Mouse (Mus musculus) lung, adult 10 weeks (tissue): ENCODE data around the gene Pgc. TPM values are rescaled to one million over a fixed set of nuclear protein-coding genes. Genes with fewer than 3 reads are reported as not detected.

Experiments used
- polyA plus RNA-seq: library from polyadenylated mRNA; stranded (reverse); fragments of 350-450 nt; fragmentation: Illumina TruSeq; extraction: RNeasy Lipid Tissue Mini Kit (QIAGEN cat#74804); gene quantifications from one replicate; pipeline ENCODE4 v1.2.3, GENCODE M21; 2014; ENCODE audit warnings: low read depth, low replicate concordance; ENCODE audit not compliant: insufficient read depth

The Pgc gene
- 0.56 TPM for polyA plus RNA-seq

DNA sequence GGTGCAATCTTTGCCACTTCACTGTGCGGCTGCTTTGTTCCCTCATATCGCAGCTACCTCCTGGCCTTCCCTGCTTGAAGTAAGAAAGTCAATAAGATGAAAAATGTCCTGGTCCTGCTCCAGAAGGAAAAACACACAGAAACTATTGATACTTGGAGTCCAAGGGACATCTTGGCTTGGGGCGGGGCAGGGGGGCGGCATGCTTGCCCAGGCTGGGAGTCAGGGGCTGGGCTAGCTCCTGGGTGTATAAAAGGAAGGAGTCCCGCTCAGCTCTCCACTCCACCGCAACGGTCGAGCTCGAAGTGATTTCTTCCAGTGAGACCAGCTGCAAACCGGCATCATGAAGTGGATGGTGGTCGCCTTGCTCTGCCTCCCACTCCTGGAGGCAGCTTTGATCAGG is at the start of gene Pgc:
Pgc (plus strand) TSS at position 277 of the 400 bp plus-strand sequence.

DNA sequence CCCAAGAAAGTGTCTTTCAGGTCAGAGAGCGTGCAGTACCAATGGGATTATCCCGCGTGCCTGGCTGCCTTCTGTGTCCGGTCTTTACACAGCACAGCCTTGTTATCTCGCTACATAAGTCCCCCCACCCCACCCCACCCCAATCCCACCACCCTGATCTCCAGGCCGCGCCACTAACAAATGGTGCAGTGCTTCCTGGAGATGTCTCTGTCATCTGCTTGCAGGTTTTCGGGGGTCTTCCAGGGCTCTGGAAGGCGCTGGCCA is 38.4 kb upstream of the Pgc start, which contains the start of gene Tomm6:
Tomm6 (minus strand) TSS at position 43 of the 264 bp plus-strand sequence.

DNA sequence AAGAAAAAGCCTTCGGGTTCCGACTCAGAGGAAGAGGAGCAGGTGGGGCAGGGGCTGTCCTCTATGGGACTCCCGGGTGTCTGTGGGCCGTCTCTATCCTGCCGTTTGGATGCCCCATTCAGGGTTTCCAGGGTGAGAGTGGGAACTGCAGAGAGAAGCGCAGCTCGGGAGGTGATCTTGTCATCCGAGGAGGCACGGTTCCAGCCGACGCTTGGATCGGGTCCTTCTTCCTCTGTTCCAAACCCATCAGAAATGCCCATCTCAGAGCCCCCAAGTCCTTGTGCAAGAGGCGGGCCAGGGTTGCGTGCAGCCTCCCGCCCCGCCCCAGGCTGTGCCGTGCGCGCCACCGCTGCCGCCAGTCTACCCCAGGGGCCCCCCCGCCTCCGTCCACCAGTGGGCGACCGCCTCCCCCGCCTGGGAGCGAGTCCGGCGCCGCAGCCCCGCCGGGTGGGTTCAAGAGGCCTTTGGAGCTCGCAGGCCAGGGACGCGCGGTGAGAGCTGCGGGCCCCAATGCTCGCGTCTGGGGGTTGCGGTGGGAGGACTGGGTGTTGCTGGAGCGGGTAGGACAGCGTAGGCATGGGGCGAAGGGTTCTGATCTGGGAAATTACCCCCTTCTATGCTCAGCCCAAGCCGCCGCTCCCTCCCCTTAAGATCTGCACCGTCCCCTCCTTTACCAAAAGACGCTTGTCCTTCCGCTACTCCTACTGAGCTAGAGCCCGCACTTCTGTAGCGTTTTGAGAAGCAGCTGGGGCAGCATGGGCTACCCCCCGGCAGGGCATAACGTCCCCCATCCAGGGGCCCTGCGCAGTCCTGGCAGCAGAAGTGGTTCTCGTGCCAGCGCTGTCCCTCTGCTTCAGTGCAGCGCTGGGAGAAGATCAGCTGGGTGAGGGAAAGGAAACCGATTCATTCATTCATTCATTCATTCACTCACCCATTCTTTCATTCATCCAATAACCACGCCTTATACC is 37.8 kb upstream of the Pgc start, which contains the start of gene Frs3:
Frs3 (plus strand) TSS at position 423 of the 968 bp plus-strand sequence.

DNA sequence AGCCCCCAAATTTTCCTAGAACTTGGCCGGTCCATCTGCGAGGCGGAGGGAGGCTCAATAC is 32.4 kb upstream of the Pgc start, which contains the start of gene Gm21981:
Gm21981 (minus strand) TSS at position 14 of the 61 bp plus-strand sequence.

DNA sequence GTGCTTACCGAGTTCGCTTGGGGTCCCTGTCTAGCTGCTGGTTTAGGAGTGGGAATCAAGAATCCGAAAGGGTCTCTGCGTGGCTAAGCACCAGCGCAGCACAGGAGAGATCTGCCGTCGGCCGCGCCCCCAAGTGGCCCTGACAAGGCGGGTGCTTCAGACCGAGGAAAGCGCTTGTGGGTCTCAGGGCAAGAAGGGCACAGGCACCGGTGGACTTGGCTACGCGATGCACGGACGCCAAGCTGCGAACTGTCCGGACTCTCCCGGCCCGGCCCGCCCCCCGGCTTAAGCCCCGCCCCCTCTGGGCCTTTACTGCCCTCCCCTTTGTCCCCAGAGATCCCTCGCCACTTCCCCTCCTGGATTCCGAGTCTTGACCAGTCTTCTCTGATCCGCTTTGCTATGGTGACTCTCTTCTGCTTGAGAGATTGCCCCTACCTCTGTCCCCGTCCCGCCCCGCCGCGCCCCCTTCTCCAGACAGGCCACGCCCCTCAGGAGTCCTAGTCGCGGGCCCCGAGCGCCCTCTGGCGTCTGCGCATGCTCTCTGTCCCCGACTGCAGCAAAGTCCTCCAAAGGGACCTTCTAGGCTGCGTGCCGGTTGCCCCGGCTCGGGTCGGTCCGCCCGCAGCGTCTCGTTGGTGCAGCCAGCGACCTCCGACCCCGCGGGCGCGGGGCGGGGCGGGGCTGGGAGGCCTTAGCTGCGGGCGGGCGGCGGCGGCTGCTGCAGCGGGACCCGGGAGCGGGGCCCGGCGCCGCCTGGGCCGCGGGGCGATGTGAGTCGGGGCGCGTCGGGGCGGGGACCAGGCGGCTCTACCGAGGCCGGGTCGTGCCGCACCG is 31.9 kb upstream of the Pgc start, which contains the start of gene Prickle4:
Prickle4 (minus strand) TSS at position 234 of the 834 bp plus-strand sequence.

DNA sequence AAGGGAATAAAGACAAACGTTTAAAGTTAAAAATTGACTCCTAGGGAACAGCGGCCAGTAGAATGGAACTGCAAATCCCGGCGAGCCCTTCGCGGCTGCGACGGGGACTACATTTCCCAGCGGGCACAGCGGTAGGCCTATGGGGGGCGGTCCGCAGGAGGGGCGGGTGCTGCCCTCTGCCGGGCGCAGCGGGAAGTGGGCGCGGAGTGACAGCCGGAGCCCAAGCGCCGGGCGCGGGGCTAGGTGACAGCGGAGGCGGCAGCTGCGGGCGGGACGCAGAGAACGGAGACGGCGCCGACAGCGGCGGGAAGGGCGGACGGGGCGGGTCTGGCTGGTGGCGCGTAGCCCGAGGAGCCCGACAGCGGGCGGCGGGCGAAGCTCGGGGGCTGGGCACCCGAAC is 10.2 kb downstream of the Pgc start, which contains the start of gene Tfeb:
Tfeb (plus strand) TSS at position 175 of the 400 bp plus-strand sequence.

Other genes with a start within 250 kb of the Pgc start
- 14.3 TPM for gene Taf8, start 224.6 kb upstream of the Pgc start, polyA plus RNA-seq
- gene Ccnd3, start 221.8 kb upstream of the Pgc start, polyA plus RNA-seq, result 106 TPM
- 7.0 TPM for gene Bysl, start 115.3 kb upstream of the Pgc start, polyA plus RNA-seq
- gene Med20, start 115.3 kb upstream of the Pgc start, polyA plus RNA-seq, result 16.2 TPM
- gene Gm20517, start 115.3 kb upstream of the Pgc start, polyA plus RNA-seq, result 0.87 TPM
- 1.2 TPM for gene Usp49, start 96.2 kb upstream of the Pgc start, polyA plus RNA-seq
- gene Tomm6, start 38.5 kb upstream of the Pgc start, polyA plus RNA-seq, result 201 TPM
- 3.5 TPM for gene Frs3, start 37.8 kb upstream of the Pgc start, polyA plus RNA-seq
- gene Gm21981, start 32.4 kb upstream of the Pgc start, polyA plus RNA-seq, result 0.64 TPM
- gene Prickle4, start 32.1 kb upstream of the Pgc start, polyA plus RNA-seq, result 1.5 TPM
- 21.7 TPM for gene Tfeb, start 10.2 kb downstream of the Pgc start, polyA plus RNA-seq
- gene Mdfi, start 107.8 kb downstream of the Pgc start, polyA plus RNA-seq, result 7.6 TPM
- gene Foxp4, start 197.8 kb downstream of the Pgc start, polyA plus RNA-seq, result 14.4 TPM